Mouse (Mus musculus): ENCODE measurements around the gene Pnkd.

DNA sequence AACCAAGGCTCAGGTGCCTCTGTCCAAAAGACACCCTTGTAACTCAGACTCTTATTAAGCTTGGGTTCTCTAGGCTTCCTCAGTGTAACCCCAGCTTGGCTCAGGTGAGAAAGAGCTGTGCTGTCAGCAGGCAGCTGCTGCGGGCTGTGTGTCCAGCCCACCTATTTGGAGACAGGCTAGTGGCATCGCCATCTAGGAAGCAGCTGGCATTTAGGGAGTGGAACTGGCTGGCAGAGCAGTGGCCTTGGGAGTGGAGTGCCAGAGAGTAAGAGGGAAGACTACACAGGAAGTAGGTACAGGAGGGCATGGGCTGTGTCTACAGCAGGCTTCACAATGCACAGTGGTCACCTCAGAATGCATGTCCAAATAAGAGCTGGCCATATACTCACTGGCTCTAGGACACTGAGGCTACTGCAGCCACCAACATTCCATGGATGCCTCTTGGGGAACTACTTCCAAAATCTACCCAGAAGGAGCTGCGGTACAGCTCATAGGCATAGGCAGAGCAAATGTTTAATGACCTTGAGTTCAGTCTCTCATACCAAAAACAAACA is 9.4 kb downstream of the Pnkd start:
- TF ChIP-seq POLR2A (IDR thresholded peaks at IDR 0.05; ENCODE audit: borderline replicate concordance, low read depth, low read length) (no peak), CTCF (IDR thresholded peaks at IDR 0.05; ENCODE audit: low read depth, low read length) (no peak)

Data from bone marrow macrophage, adult 2 months (primary cell).